Mouse (Mus musculus): ENCODE results near the gene Lactb. TPM values are rescaled to one million over a fixed set of nuclear protein-coding genes. Genes with fewer than 3 reads are reported as not detected.
"Not testable (repeated sequence)": the region's sequence is repeated elsewhere in the genome, so short reads cannot be mapped to it uniquely, and the experiment has no call there.

Gene Lactb
- polyA plus RNA-seq, 1 experiment from 2014 or later, result 10.9 TPM

GRCm38 (mm10) chr9:66920488-66921279, 54.6 kb downstream of the Lactb start:
- peak; percentile 58 for DNase-seq (ENCODE audit: low spot score)

- no peak for DNase-seq (ENCODE audit: low spot score)
These were observed 55.3 kb downstream of the Lactb start for GRCm38 (mm10) chr9:66919981-66920380.

GRCm38 (mm10) chr9:66919382-66919971, 55.8 kb downstream of the Lactb start, which contains the start of gene Rab8b:
TSS of gene Rab8b (minus strand) at chr9:66919687.
- DNase-seq (ENCODE audit: low spot score), result peak; percentile 96

GRCm38 (mm10) chr9:66918672-66919330, 56.5 kb downstream of the Lactb start:
- DNase-seq (ENCODE audit: low spot score), result no peak

- no peak for DNase-seq (ENCODE audit: low spot score)
These were observed 57.4 kb downstream of the Lactb start for GRCm38 (mm10) chr9:66917892-66918255.

- no peak for DNase-seq (ENCODE audit: low spot score)
These were observed 57.9 kb downstream of the Lactb start for GRCm38 (mm10) chr9:66917216-66917891.

- peak; percentile 68 for DNase-seq (ENCODE audit: low spot score)
These were observed 59.2 kb downstream of the Lactb start for GRCm38 (mm10) chr9:66915869-66916785.

GRCm38 (mm10) chr9:66915401-66915800, 59.9 kb downstream of the Lactb start:
- peak; percentile 59 for DNase-seq (ENCODE audit: low spot score)

GRCm38 (mm10) chr9:66914540-66914939, 60.7 kb downstream of the Lactb start:
- no peak for DNase-seq (ENCODE audit: low spot score)

- not testable (repeated sequence) for DNase-seq (ENCODE audit: low spot score)
These were observed 61.9 kb downstream of the Lactb start for GRCm38 (mm10) chr9:66913254-66913934.

- DNase-seq (ENCODE audit: low spot score), result no peak
These were observed 63.0 kb downstream of the Lactb start for GRCm38 (mm10) chr9:66912304-66912703.

GRCm38 (mm10) chr9:66910677-66911076, 64.6 kb downstream of the Lactb start:
- DNase-seq (ENCODE audit: low spot score), result peak; percentile 35

GRCm38 (mm10) chr9:66909922-66910321, 65.4 kb downstream of the Lactb start:
- no peak for DNase-seq (ENCODE audit: low spot score)

- DNase-seq (ENCODE audit: low spot score), result no peak
These were observed 67.4 kb downstream of the Lactb start for GRCm38 (mm10) chr9:66907746-66908397.

GRCm38 (mm10) chr9:66907126-66907525, 68.2 kb downstream of the Lactb start:
- DNase-seq (ENCODE audit: low spot score), result no peak

- peak; percentile 65 for DNase-seq (ENCODE audit: low spot score)
These were observed 69.3 kb downstream of the Lactb start for GRCm38 (mm10) chr9:66905990-66906389.

Measured in thymus, postnatal 0 days (tissue).